Mouse (Mus musculus): ENCODE measurements at regions not wholly inside any gene's neighbourhood (a gene's known extent, or its start where the extent isn't known, plus 50 kb on each side); places are given as distances from the start of the nearest gene placed in this dataset.

- TF ChIP-seq CTCF (IDR thresholded peaks at IDR 0.05; ENCODE audit: control insufficient read depth, insufficient read depth, insufficient read length) (no peak), MAX (IDR thresholded peaks at IDR 0.05) (no peak), MYOD1 (IDR thresholded peaks at IDR 0.05; ENCODE audit: control insufficient read depth, insufficient read length, low read depth) (no peak), CEBPB (IDR thresholded peaks at IDR 0.05; ENCODE audit: low read depth) (no peak), MYOG (IDR thresholded peaks at IDR 0.05; ENCODE audit: control insufficient read depth, extremely low read depth, insufficient read length) (no peak), USF1 (IDR thresholded peaks at IDR 0.05; ENCODE audit: low read depth) (no peak), FOSL1 (IDR thresholded peaks at IDR 0.05; ENCODE audit: insufficient read depth, low read length, poor library complexity, severe bottlenecking) (no peak)
These were observed 103.5 kb upstream of the Tmem178 start for GRCm38 (mm10) chr17:80840896-80841295.

All from C2C12 (cell line).